Mouse (Mus musculus): Measurements from ENCODE around the gene Pabpc4. TPM values are rescaled to one million over a fixed set of nuclear protein-coding genes. Genes with fewer than 3 reads are reported as not detected.
"Not testable (repeated sequence)": the region's sequence is repeated elsewhere in the genome, so short reads cannot be mapped to it uniquely, and the experiment has no call there.

The Pabpc4 gene
- polyA plus RNA-seq, 1 experiment from 2014 or later: 47.1 TPM

DNA sequence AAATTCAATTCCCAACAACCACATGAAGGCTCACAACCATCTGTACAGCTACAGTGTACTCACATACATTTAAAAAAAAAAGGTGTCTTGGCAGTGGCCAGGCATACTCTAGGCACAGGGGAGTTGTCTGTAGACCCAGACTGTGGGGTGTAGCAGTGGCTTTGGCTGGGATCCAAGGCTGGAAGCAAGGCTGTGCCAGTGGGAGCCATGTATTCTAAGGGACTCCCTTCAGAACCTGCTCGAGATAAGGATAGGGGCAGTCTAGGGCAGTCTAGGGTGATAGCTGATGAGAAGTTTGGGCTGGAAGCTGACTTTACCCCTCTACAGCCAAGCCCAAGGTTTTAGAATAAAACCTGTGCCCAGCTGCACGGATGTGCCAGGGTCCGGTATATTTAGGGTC lies 63.9 kb downstream of the Pabpc4 start:
- DNase-seq (ENCODE audit: low spot score): no peak

DNA sequence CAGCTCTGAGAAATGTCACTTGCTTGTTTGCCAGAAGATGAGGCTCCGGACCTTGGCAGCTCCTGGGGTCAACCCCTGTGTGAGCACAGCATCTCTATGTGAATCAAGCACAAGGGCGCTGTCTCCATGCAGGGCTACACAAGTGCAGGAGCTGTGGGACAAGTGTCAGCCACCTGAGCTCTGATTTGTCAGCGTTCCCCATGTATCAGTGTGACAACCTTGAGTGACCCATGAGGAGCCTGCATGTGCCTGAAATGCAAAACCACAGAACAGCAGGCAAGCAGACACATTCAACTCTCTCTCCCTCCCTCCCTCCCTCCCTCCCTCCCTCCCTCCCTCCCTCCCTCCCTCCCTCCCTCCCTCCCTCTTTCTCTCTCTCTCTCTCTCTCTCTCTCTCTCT lies 65.5 kb downstream of the Pabpc4 start:
- DNase-seq (ENCODE audit: low spot score): no peak
- H3K4me3 ChIP-seq (ENCODE audit: low read depth, low read length): no peak overlapping the region
- H3K9ac ChIP-seq (ENCODE audit: low read depth, low read length): no peak overlapping the region
- no peak overlapping the region for H3K27ac ChIP-seq (ENCODE audit: low read depth, low read length)
- ATAC-seq (ENCODE audit: low FRiP score): no peak
- 45% methylated on average over 3 of the region's 3 CpGs for WGBS
- peaks cover 4% of the 10 kb centered on the region for H3K27me3 ChIP-seq (ENCODE audit: control insufficient read depth, insufficient read depth, low read length)
- H3K4me1 ChIP-seq (replicated peaks; ENCODE audit: control insufficient read depth, insufficient read depth, low read length): no peaks in the 10 kb centered on the region
- no peaks in the 10 kb centered on the region for H3K9me3 ChIP-seq (ENCODE audit: control insufficient read depth, low read length)
- H3K4me2 ChIP-seq (replicated peaks; ENCODE audit: low read depth, low read length): no peak overlapping the region
- H3K36me3 ChIP-seq (ENCODE audit: control insufficient read depth, insufficient read depth, low read length): no peaks in the 10 kb centered on the region

More for the DNA sequence above, 63.9 kb downstream of the Pabpc4 start:
- no peak overlapping the region for H3K4me2 ChIP-seq (replicated peaks; ENCODE audit: low read depth, low read length)
- 77% methylated on average over 3 of the region's 3 CpGs for WGBS
- no peaks in the 10 kb centered on the region for H3K9me3 ChIP-seq (ENCODE audit: control insufficient read depth, low read length)
- no peaks in the 10 kb centered on the region for H3K36me3 ChIP-seq (ENCODE audit: control insufficient read depth, insufficient read depth, low read length)
- no peaks in the 10 kb centered on the region for H3K4me1 ChIP-seq (replicated peaks; ENCODE audit: control insufficient read depth, insufficient read depth, low read length)
- ATAC-seq (ENCODE audit: low FRiP score): no peak
- peaks cover 8% of the 10 kb centered on the region for H3K27me3 ChIP-seq (ENCODE audit: control insufficient read depth, insufficient read depth, low read length)
- H3K9ac ChIP-seq (ENCODE audit: low read depth, low read length): no peak overlapping the region
- no peak overlapping the region for H3K27ac ChIP-seq (ENCODE audit: low read depth, low read length)
- no peak overlapping the region for H3K4me3 ChIP-seq (ENCODE audit: low read depth, low read length)

DNA sequence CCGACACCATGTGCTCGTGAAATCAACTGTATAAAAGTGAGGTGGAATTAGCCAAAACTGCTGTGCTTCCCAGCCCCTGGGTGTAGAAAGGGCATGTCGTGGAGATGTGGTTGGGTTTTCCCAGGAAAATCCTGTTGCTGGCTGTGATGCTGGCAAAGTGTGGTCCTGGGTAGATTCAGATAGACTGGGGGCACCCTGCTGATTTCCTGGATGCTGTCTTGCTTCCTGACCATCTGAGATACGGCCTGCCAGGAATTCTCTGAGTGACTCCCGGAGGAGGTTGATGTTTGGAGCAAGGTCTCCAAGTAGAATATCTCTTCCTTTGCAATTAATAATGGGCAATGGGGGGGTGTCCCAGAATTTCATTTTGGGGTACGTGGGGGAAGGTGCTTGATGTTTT lies 66.8 kb downstream of the Pabpc4 start:
- no peak for DNase-seq (ENCODE audit: low spot score)
- H3K4me3 ChIP-seq (ENCODE audit: low read depth, low read length): no peak overlapping the region
- no peaks in the 10 kb centered on the region for H3K9me3 ChIP-seq (ENCODE audit: control insufficient read depth, low read length)
- no peaks in the 10 kb centered on the region for H3K36me3 ChIP-seq (ENCODE audit: control insufficient read depth, insufficient read depth, low read length)
- H3K4me2 ChIP-seq (replicated peaks; ENCODE audit: low read depth, low read length): no peak overlapping the region
- no peak for ATAC-seq (ENCODE audit: low FRiP score)
- WGBS: 82% methylated on average over 6 of the region's 6 CpGs
- no peak overlapping the region for H3K9ac ChIP-seq (ENCODE audit: low read depth, low read length)
- no peaks in the 10 kb centered on the region for H3K27me3 ChIP-seq (ENCODE audit: control insufficient read depth, insufficient read depth, low read length)
- H3K27ac ChIP-seq (ENCODE audit: low read depth, low read length): no peak overlapping the region
- no peaks in the 10 kb centered on the region for H3K4me1 ChIP-seq (replicated peaks; ENCODE audit: control insufficient read depth, insufficient read depth, low read length)

- no peak for ATAC-seq (ENCODE audit: low FRiP score)
- H3K9me3 ChIP-seq (ENCODE audit: control insufficient read depth, low read length): no peaks in the 10 kb centered on the region
- WGBS: 51% methylated on average over 5 of the region's 5 CpGs
Observed at GRCm38 (mm10) chr4:123331326-123331725, 69.2 kb downstream of the Pabpc4 start.

DNA sequence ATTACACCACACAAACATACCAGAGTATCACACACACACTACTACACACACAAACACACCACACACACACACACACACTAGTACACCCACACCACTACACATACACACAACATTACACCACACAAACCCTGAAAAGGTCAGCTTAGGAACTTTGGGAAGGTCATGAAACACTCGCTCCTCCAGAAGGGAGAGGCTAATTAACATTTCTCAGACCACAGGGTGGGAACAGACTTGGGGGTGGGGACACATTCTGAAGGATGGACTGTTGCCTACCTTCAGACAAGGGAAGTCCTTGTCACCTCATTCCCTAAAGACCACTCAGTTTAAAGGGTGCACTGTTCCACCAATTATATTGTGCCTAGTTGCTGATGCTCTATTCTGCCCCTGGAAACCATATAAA lies 69.8 kb downstream of the Pabpc4 start:
- H3K4me1 ChIP-seq (replicated peaks; ENCODE audit: control insufficient read depth, insufficient read depth, low read length); H3K27ac ChIP-seq (ENCODE audit: low read depth, low read length); H3K4me3 ChIP-seq (ENCODE audit: low read depth, low read length); H3K4me2 ChIP-seq (replicated peaks; ENCODE audit: low read depth, low read length); ATAC-seq (ENCODE audit: low FRiP score); H3K9ac ChIP-seq (ENCODE audit: low read depth, low read length); DNase-seq (ENCODE audit: low spot score); H3K9me3 ChIP-seq (ENCODE audit: control insufficient read depth, low read length); H3K36me3 ChIP-seq (ENCODE audit: control insufficient read depth, insufficient read depth, low read length); H3K27me3 ChIP-seq (ENCODE audit: control insufficient read depth, insufficient read depth, low read length): not testable (repeated sequence)
- WGBS: 64% methylated on average over 1 of the region's 1 CpGs

More at GRCm38 (mm10) chr4:123331326-123331725, 69.2 kb downstream of the Pabpc4 start:
- Histone ChIP-seq H3K27me3 (ENCODE audit: control insufficient read depth, insufficient read depth, low read length) (no peaks in the 10 kb centered on the region), H3K4me3 (ENCODE audit: low read depth, low read length) (no peak overlapping the region), H3K36me3 (ENCODE audit: control insufficient read depth, insufficient read depth, low read length) (no peaks in the 10 kb centered on the region), H3K4me2 (replicated peaks; ENCODE audit: low read depth, low read length) (no peak overlapping the region), H3K4me1 (replicated peaks; ENCODE audit: control insufficient read depth, insufficient read depth, low read length) (no peaks in the 10 kb centered on the region), H3K9ac (ENCODE audit: low read depth, low read length) (no peak overlapping the region), H3K27ac (ENCODE audit: low read depth, low read length) (no peak overlapping the region)
- DNase-seq (ENCODE audit: low spot score): no peak

DNA sequence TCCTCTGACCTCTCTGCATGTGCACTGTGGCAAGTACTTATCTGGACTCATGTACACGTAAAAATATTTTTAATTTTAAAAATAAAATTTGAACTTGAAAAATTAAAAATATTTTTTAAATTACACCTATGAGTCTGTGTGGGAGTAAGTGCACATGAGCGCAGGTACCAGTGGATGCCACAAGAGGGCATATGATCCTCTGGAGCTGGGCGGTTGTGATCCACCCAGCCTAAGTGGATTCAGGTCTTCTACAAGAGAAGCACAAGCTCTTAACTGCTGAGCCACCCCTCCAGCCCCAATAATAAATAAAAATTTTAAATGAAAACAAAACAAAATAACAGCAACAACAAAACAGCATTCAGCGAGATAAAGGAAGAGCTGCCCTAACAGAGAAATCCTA lies 71.0 kb downstream of the Pabpc4 start:
- Histone ChIP-seq H3K4me1 (replicated peaks; ENCODE audit: control insufficient read depth, insufficient read depth, low read length) (no peaks in the 10 kb centered on the region), H3K9me3 (ENCODE audit: control insufficient read depth, low read length) (no peaks in the 10 kb centered on the region), H3K27me3 (ENCODE audit: control insufficient read depth, insufficient read depth, low read length) (no peaks in the 10 kb centered on the region), H3K4me3 (ENCODE audit: low read depth, low read length) (no peak overlapping the region), H3K4me2 (replicated peaks; ENCODE audit: low read depth, low read length) (no peak overlapping the region), H3K27ac (ENCODE audit: low read depth, low read length) (no peak overlapping the region), H3K9ac (ENCODE audit: low read depth, low read length) (no peak overlapping the region), H3K36me3 (ENCODE audit: control insufficient read depth, insufficient read depth, low read length) (no peaks in the 10 kb centered on the region)
- DNase-seq (ENCODE audit: low spot score) (no peak), ATAC-seq (ENCODE audit: low FRiP score) (no peak)
- WGBS: 94% methylated on average over 4 of the region's 4 CpGs

DNA sequence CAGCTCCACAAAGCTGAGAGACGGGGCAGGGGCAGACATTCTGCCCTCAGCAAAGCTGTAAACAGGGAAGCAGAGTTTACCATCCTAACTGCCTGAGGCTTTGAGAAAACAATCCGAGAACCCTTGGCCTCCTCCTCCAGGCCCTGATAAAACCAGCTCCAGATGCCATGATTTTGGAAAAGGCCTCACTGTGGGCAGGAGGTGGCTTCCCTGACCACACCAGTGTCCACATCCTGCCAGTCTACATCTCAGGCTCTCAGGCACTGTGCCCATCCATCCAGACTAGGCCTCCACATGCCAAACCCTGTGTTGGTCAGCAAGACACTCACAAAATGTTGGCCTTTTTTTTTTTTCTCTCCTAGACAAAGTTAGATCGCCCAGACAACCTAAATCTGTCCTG lies 72.0 kb downstream of the Pabpc4 start:
- Histone ChIP-seq H3K9ac (ENCODE audit: low read depth, low read length) (no peak overlapping the region), H3K4me2 (replicated peaks; ENCODE audit: low read depth, low read length) (no peak overlapping the region), H3K27me3 (ENCODE audit: control insufficient read depth, insufficient read depth, low read length) (no peaks in the 10 kb centered on the region), H3K27ac (ENCODE audit: low read depth, low read length) (no peak overlapping the region), H3K4me3 (ENCODE audit: low read depth, low read length) (no peak overlapping the region), H3K9me3 (ENCODE audit: control insufficient read depth, low read length) (no peaks in the 10 kb centered on the region), H3K36me3 (ENCODE audit: control insufficient read depth, insufficient read depth, low read length) (no peaks in the 10 kb centered on the region), H3K4me1 (replicated peaks; ENCODE audit: control insufficient read depth, insufficient read depth, low read length) (no peaks in the 10 kb centered on the region)
- ATAC-seq (ENCODE audit: low FRiP score) (no peak), DNase-seq (ENCODE audit: low spot score) (no peak)
- WGBS: 72% methylated on average over 3 of the region's 3 CpGs

DNA sequence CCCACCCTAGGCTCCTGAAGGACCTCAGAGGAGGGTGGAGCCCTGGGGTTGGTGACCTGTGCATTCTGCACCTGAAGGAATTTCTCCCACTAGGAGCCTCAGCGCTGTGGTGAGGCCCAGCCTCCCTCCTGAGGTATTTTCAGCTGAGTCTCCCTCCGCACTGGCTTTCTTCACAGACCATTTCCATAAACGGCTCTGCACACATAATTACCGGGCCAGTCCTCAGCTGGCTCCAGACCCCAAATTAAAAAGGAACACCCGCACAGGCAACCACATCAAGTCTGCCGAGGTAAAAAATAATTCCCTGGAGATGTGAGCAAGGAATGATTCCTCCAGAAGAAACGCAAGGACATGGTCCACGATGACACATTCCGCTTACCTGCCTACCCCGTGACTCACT lies 73.1 kb downstream of the Pabpc4 start:
- not testable (repeated sequence) for ATAC-seq (ENCODE audit: low FRiP score)

GRCm38 (mm10) chr4:123335796-123336585 lies 73.8 kb downstream of the Pabpc4 start:
- H3K36me3 ChIP-seq (ENCODE audit: control insufficient read depth, insufficient read depth, low read length): no peaks in the 10 kb centered on the region
- no peaks in the 10 kb centered on the region for H3K9me3 ChIP-seq (ENCODE audit: control insufficient read depth, low read length)
- WGBS: 72% methylated on average over 14 of the region's 14 CpGs
- H3K27me3 ChIP-seq (ENCODE audit: control insufficient read depth, insufficient read depth, low read length): peaks cover 9% of the 10 kb centered on the region
- ATAC-seq (ENCODE audit: low FRiP score): no peak
- H3K4me1 ChIP-seq (replicated peaks; ENCODE audit: control insufficient read depth, insufficient read depth, low read length): no peaks in the 10 kb centered on the region
- no peak for DNase-seq (ENCODE audit: low spot score)
- no peak overlapping the region for H3K27ac ChIP-seq (ENCODE audit: low read depth, low read length)
- no peak overlapping the region for H3K4me3 ChIP-seq (ENCODE audit: low read depth, low read length)
- H3K9ac ChIP-seq (ENCODE audit: low read depth, low read length): no peak overlapping the region
- H3K4me2 ChIP-seq (replicated peaks; ENCODE audit: low read depth, low read length): no peak overlapping the region

More for the DNA sequence above, 73.1 kb downstream of the Pabpc4 start:
- not testable (repeated sequence) for H3K4me2 ChIP-seq (replicated peaks; ENCODE audit: low read depth, low read length); H3K27me3 ChIP-seq (ENCODE audit: control insufficient read depth, insufficient read depth, low read length); DNase-seq (ENCODE audit: low spot score); H3K27ac ChIP-seq (ENCODE audit: low read depth, low read length); H3K36me3 ChIP-seq (ENCODE audit: control insufficient read depth, insufficient read depth, low read length); H3K9me3 ChIP-seq (ENCODE audit: control insufficient read depth, low read length); H3K9ac ChIP-seq (ENCODE audit: low read depth, low read length); H3K4me1 ChIP-seq (replicated peaks; ENCODE audit: control insufficient read depth, insufficient read depth, low read length); H3K4me3 ChIP-seq (ENCODE audit: low read depth, low read length)
- WGBS: 84% methylated on average over 9 of the region's 10 CpGs
